Mouse (Mus musculus): ENCODE measurements around the gene Mcrip2.
A peak's percentile ranks its signal among the peaks of the same experiment; 100 is the strongest.
"Not testable (repeated sequence)": the region's sequence is repeated elsewhere in the genome, so short reads cannot be mapped to it uniquely, and the experiment has no call there.

Gene Mcrip2

DNA sequence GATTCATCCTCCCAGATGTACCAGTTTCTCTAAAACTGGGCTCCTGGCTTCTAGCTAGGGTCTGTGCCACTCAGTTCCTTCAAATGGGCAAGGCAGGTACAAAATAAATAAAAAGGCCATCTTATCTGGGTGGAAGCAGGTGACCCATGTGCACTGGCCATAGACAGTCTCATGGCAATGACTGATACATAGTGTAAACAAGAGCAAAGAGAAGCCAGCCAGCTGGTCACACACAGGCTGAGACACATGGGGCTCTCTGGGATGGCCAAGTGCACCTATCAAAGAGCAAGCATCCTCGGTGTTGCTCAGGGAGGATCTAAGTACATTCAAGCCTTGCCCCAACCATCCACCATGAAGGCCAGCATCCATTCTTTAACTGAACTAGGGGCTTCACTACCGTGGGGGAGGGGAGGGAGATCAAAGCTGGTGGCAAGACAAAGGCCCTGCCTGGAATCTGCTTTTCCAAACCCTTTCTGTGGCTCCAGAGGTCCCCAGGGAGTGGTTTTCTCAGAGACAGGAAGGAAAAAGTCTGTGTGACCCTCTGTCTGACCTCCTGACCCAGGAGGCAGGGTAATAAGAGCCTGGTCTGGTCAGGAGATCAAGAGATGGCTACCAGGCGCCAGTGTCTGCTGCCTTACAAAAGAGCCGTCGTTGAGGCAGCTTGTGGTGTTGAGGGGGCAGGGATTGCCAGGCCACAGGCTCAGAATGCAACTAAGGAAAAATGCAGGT is 12.5 kb upstream of the Mcrip2 start:
- DNase-seq (ENCODE audit: low read depth, low spot score), result no peak

DNA sequence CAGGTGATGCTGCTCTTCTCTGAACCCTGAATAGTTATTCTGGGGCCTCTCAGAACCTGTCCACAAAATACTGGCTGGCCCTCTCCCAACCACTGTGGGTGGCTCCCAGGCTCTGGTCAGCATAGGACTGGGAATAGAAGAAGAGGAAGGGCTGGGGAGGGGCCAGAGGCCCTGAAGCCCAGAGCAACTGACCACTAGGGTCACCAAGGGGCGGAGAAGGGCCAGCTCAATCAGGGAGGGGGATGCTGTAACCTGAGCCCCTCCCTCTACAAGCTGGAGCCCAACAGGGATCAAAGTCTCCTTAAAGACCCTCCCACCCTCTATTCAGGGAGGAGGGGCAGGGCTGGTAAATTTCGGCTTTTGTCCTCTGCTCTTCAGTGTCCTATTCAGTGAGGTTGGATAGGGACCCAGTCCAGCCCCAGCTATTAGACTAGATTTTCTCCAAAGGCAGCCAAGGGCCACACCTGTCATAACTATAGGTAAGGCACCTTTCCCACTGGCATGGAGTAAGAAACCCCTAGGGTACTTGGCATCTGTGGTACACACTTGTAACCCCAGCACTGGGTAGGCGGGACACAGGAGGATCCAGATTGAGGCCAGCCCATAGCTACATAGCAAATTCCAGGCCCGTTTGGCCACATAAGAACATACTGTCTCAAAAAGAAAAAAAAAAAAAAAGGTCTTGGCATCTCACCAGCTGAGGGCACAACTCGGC is 11.8 kb upstream of the Mcrip2 start, which contains the start of gene Wfikkn1:
Gene Wfikkn1, minus strand, starts transcription at position 663 of the 715 bp plus-strand sequence.
- no peak for DNase-seq (ENCODE audit: low read depth, low spot score)

DNA sequence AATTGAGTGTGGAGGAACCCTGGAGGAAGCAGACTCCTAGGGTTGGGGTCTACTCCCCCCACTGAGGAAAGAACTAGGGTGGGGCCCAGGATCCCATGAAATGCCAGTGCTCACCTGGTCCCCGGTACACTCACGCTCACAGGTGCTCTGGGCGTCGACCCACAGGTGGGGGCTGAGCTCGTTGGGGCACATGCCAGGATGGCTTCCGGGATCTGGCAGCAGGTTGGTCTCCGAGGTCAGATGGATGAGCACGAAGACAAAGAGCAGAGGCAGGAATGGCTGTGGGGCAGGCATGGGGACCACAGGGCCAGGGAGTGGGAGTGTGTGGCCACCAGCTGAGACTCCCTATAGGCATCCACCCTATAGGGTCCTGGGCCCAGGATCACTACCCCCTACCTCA is 11.2 kb upstream of the Mcrip2 start:
- DNase-seq (ENCODE audit: low read depth, low spot score), result no peak

DNA sequence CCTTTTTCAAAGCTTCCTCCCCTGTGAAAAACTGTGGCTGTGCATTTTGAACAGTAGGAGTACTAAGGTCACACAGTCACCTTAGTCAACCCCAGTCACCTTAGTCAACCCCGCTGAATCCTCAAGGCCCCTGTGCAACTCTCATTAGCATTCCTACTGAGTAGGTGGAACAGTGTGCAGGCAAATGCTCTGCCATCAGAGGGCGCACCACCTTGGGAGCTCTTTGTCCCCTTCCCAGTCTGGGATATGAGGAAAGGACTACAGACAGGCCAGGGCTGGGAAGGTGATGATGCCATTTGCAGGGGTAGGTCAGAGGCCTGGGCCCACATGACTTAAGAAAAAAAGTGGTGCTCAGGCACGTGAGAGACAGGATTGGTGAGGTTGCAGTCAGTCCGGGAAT is 10.7 kb upstream of the Mcrip2 start:
- DNase-seq (ENCODE audit: low read depth, low spot score), result no peak

DNA sequence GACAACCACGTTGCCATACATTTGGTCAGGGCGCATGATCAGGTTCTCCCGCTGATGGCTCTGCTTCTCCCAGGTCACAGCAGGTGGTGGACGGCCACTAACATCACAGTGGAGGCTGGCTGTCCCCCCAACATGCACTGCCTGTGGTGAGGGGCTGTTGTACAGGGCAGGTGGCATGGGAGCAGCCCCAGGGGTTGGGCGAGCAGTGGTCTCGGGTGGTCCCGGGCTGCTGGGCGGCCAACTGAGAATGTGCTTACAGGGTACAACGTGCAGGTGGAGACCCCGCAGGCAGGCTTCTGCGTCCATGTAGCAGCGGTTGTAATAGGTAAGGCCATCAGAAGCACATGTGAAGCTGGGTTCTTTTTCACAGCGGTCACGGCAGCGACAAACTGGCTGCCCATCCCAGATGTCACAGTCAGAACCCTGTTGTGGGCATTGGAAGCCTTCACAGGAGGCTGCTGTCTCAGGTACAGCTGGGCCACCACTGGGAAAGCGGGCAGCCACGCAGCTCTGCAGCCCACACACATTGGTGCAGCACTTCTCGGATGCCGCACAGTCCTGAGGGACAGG is 10.1 kb upstream of the Mcrip2 start:
- no peak for DNase-seq (ENCODE audit: low read depth, low spot score)

DNA sequence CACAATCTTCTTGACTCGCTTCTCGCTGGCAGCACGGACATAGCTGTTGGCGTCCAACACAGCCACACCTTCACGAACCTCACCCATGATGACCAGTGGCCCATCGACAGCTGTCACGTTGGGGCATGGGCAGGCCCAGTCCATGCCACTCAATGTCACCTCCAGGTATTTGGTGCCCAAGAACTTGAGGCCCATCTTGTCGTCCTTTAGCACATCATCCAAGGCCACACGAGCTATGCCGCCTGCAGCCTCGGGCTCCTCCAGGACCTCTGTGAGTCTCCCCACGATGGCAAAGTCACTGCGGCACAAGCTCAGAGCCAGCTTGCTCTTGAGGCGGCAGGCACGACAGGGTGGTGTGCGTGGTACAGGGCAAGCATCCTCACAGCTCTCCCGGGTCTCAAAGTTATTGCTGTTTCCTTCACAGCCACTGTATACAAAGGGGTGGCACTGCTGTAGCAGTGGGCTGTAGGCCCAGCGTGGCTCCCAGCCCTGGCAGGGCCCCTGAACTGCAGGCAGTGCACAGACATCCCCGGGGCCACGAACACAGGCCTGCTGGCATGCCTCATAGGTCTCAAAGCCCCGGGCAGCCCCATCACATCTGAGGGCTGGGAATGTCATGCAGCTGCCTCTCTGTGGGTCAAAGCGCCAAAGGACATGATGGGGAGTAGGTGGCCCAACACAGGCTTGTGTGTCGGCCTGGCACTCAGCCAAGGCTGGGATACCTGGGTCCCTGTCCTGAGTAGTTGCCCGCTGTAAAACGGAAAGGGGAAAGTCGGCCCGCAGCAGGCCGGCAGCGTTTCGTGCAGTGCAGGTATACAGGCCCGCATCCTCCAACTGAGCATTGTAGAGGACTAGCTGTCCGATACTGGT is 9.4 kb upstream of the Mcrip2 start:
- DNase-seq (ENCODE audit: low read depth, low spot score), result no peak

DNA sequence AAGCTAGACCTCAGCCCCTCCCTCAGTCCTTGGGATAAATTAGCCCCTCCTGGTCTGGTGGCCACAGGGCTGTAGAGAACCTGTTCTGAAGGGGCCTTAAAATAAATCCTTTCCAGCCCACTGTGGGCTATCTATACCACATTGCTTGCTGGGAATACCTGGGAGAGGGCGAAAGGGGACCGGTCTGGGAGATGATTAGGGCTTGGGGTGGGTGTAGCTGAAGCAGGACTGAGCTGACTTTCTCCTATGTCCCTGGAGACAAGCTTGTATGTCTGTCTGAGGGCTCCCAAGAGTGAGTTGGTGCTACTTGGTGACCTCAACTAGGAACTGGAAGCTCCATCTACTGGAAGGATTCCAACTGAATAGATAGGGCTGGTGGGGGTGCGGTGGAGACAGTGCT is 8.5 kb upstream of the Mcrip2 start:
- no peak for DNase-seq (ENCODE audit: low read depth, low spot score)

DNA sequence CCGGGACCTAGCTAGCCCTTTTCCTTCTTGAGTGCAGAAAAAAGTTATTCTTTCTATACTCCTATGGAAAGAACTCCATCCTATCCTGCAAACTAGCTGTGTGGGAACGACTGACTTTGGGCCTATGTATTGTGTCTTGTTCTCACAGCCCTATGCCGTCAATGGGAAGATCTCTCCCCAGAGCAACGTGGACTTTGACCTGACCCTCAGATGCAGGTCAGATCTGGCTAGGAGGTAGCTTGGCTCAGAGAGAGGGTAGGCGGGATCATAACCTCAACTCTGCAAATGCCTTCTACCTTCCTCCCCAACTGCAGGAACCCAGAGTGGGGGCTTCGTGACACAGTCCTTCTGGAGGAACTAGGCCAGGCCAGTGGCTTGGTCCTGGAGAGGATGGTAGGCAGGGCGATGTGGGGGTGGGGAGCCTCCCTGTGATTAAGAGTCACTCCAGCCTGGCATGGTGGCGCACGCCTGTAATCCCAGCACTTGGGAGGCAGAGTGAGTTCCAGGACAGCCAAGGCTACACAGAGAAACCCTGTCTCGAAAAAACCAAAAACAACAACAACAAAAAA is 7.9 kb upstream of the Mcrip2 start:
- DNase-seq (ENCODE audit: low read depth, low spot score), result no peak

DNA sequence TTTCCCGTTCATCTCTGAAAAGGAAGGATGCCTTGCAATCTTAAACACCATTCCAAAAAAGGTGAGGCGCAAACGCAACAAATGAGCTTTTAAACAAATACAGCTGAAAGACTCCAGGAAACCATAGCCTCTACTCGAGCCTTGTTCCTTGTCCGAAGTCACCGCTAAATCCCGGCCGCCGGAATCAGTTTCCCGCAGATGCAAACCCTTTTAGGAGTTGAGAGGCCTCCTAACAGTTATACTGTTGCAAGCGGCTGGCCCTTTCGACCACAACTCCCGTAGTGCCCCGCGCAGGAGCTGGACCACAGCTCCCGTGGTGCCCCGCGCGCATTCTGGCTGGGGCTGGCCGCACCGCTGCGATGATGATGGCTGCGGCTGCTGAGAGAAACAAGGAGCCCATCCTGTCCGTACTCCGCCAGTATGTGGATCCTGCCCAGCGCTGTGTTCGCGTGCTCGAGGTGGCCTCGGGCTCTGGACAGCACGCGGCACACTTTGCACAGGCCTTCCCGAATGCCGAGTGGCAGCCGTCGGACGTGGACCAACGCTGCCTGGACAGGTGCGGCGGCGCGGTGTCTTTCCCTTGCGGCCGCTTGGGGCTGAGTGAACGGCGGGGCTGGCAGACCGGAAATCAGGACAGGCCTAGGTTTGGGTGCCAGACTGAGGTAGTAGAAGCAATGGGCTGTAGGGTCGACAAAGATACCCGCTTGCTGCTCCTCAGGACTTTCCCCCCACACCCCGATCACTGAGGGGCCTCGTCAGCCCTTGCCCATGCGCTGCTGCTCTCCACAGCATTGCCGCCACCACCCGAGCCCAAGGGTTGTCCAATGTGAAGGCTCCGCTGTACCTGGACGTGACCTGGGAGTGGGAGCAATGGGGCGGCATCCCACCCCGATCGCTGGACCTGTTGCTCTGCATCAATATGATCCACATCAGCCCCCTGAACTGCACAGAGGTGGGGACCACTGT is 6.9 kb upstream of the Mcrip2 start:
- DNase-seq (ENCODE audit: low read depth, low spot score), result peak; percentile 72

DNA sequence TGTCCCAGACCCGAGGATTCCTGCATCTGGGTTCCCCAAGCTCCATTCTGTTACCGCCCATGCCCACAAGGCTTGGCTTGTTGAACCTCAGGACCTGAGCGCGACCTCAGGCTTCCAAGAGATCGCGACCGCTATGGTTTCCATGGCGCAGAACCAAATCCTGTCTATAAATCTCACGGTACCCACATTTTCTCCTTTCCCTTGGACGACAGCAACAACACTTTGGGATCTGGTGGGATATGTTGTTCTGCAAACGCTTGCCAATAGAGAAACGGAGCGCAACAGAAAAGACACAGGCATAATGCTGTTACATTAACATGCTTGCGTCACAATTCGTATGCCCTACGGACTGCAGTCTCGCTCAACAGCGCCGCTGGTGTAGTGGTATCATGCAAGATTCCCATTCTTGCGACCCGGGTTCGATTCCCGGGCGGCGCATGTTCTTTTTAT is 6.2 kb upstream of the Mcrip2 start, which contains the start of gene Mettl26:
Gene Mettl26, plus strand, starts transcription at position 354 of the 450 bp plus-strand sequence.
- peak; percentile 84 for DNase-seq (ENCODE audit: low read depth, low spot score)

DNA sequence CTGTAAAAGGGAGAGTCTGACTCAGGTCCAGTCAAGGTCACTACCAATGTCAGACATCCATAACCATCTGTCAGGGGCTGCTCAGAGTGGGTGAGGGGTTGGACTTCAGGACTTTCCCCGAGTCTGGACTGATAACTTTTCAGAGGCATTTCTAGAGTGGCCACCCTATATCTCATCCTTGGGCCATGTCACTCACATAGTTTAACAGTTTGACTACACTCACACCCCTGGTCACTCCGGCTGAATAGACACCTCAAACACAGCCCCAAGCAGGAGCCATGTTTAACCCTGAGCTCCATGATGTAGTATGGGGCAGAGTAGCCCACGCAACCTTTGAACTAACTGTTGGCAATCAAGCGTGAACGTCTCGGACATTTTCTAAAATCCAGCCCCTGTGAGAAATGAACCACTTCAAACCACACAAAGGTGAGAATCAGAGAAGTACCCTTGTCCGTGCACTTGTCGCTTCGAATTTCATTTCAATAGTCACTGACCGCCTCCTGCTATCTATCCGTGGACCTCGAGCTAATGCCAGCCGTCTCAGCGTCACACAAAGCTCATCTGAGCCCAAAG is 5.7 kb upstream of the Mcrip2 start:
- no peak for DNase-seq (ENCODE audit: low read depth, low spot score)

DNA sequence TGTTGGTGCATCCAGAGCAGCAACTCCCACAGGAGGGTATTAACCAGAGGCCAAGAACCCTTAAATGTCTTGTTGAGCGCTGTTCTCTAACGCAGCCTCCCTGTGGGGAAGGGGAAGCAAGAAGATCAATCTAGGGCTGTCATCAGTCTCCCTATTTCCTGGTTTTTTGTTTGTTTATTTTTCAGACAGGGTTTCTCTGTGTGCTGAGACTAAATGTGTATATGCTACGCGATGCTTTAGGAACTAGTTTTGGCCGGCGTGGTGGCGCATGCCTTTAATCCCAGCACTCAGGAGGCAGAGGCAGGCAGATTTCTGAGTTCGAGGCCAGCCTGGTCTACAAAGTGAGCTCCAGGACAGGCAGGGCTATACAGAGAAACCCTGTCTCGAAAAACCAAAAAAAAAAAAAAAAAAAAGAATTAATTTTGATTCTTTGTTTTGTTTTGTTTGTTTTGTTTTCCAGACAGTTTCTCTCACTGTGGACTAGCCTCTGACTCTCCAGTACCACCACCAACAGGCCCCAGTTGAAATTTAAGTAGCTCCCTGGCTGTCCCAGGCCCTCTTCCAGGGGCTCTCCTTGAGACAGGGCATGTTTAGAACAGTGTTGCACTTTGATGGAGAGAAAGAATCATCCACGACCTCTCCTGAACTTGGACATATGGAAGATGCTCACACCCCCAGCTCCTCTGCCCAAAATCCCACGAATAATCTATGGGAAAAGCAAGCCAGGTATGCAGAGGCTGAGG is 5.0 kb upstream of the Mcrip2 start:
- DNase-seq (ENCODE audit: low read depth, low spot score), result no peak

DNA sequence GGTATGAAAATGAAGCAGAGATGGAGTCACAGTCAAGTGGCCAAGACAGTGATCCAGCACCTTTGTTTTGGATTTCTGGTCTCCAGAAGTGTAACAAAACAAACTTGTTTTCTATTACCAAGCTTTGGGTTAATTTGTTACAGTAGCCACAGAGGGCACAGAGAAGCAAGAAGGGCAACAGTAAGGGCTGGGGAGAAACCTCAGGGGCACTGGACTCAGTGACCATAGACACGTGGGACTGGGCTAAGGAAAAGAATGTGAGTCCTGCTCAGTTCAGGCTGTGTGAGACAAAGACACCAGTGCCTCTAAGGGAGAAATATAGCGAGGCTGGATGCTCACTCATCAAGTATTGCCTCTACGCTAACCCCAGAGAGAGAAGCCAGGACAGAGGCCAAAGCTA is 4.1 kb upstream of the Mcrip2 start:
- DNase-seq (ENCODE audit: low read depth, low spot score), result no peak

DNA sequence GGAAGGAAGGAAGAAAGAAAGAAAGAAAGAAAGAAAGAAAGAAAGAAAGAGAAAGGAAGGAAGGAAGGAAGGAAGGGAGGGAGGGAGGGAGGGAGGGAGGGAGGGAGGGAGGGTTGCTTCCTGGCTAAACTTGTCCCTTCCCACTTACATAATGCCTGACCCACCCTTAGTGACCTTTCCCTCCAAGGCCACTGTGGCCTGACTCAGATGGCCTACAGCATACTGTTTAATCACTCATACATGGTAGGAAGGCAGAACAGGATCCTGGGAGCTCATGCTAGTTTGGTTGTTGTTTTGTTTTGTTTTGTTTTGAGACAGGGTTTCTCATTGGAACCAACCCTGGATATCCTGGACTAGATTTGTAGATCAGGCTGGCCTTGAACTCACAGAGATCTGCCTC is 3.0 kb upstream of the Mcrip2 start:
- not testable (repeated sequence) for DNase-seq (ENCODE audit: low read depth, low spot score)

DNA sequence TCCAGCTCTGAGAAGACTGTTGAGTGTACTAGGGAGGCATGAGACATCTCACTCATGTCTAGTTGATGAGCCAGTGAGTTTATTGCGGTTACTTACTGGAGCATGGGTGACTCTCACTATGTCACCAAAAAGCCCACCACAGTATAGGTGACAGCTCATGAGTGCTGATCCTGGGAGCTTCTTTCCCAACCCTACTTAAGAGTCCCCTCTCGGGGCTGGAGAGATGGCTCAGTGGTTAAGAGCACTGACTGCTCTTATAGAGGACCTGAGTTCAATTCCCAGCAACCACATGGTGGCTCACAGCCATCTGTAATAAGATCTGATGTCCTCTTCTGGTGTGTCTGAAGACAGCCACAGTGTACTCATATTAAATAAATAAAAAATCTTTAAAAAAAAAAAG is 1.4 kb upstream of the Mcrip2 start:
- DNase-seq (ENCODE audit: low read depth, low spot score), result no peak

DNA sequence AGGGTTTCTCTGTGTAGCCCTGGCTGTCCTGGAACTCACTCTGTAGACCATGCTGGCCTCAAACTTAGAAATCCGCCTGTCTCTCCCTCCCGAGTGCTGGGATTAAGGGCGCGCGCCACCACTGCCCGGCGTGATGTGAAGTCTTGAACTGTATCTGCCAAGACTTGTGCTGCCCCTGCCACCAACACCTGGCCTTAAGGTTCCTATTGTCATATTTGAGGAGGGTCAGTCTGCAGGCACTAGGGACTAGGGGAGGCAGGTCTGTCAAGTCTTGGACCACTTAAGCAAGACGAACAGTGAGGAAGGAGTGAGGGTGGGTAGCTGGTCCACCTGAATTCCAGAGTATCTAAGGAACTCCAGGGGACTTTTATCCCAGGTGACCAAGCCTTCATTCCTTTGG is 934 bp upstream of the Mcrip2 start:
- DNase-seq (ENCODE audit: low read depth, low spot score), result no peak

DNA sequence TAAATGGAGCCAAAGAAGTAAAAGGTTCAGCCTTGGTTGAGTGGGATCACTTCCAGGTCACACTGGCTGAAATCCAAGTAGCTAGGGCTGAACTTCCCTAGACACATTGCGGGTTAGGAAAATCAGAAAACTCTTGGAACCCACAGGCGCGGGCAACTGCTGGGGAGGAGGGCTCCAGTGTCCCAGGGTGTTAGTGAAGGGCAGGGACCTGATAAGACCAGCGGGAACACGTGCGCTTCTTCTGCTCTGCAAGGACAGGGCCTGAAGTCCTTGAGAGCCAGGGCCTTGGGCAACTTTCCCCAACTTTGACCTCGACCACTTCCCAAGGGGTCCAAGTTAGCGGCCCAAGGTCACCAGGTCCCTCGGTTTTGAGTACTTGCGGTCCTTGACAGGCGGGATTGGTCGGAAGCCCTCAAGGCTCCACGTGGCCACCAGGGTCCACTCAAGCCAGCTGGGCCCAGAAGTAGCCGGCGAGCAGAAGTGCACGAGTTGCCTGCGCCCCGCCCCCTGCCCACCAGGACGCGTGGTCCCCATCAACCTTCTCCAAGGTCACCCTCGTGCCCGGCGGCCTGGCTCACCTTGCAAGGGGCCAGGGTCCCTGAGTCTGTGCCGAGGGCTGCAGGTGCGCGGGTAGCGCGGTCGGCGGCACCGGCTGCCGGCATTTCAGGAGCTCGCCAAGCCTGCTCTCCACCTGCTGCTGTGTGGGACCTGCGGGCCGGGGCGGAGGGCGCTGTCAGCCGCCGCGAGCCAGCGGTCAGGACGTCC is 546 bp downstream of the Mcrip2 start:
- no peak for DNase-seq (ENCODE audit: low read depth, low spot score)

DNA sequence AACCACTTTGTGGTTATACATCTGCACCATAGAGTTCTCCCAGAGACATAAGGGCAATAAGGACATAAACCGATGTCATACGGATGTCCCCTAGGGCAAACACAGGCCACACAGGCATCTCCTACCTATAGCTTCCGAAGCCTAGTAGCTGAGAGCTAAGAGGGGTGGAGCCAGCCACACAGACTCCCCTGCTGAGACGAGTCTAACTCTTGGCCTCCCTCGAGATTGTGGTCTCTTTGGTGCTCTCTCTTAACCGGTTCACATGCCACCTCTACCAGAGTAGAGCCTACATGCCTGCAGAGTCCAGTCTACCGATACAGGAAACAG is 1.1 kb downstream of the Mcrip2 start:
- no peak for DNase-seq (ENCODE audit: low read depth, low spot score)

DNA sequence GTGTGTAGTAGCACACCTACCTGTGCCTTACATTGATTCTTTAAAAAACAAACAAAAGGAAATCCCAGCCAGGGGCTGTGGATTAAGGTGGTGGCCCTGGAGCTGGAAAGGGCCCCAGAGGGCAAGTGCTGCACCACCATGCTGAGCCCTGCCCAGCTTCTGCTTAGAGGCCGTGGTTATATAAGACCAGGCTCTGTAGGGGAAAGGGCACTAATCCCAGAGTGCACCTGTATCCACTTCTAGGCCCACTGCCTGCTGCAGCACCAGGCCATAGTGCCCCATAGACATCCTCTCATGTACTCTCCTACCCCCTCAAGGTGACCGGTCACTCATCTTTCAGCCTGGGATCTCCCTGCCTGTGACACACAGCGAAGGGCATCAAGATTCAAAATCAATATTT is 2.4 kb downstream of the Mcrip2 start:
- no peak for DNase-seq (ENCODE audit: low read depth, low spot score)

Data from retina, postnatal 7 days (tissue).